ENCODE assay signal across 12 mouse cellular contexts in the genomic region with DNA sequence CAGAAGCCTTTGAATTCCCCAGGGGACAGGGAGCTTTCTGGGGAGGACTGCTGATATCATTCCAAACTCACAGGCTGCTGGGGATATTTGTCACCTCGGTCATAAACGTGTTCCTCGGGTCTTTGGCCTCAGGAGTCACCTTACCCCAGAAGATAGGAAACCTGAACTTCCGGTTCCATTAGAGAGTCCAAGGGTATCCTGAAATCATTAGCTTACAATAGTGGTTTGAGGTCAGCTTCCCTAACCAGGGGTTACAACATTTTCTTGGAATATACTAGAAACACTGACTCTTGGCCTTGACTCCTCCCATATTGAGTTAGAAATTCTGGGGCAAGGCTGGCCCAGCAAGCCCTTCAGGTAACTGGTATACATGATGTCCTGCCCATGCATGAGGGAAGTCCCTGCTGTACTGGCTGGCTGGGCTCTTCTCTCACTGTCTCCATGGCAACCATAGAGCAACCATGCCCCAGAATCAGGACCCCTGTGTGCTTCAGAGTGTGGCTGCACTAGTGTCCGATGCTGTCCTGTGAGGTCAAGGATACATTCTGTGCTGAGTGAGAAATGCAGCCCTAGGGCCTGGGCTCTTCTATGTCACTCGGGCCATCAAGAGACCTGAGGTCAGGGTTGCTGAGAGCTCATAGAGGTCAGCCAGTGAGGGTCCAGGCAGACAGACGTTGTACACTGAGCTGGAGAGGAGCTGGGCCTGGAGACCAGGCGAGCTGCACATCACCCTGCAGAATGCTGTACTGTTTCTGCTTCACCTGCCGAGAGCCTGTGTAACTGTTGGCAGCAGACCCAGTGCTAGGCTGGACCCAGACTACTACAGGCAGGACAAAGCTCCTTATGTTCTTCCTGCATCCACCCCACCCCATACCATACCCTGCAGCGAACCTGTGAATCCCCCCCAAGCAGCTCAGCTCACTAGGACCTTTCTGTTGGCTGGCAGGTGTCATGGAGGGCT. TPM values are rescaled to one million over a fixed set of nuclear protein-coding genes. Genes with fewer than 3 reads are reported as not detected.
A peak's percentile ranks its signal among the peaks of the same experiment; 100 is the strongest.
DNase-seq lines count a peak whose midpoint lies in the region; ATAC-seq and TF ChIP-seq lines count a peak whose summit lies in the region.
"Had no signal": no experiment of that assay in that cellular context is flagged by ENCODE, and none has a peak within 500 bp of the region (broad histone marks: within the 10 kb centered on the region; RNA-seq: fewer than 3 reads in every experiment).

No protein-coding gene starts in this region.

- no peak for TF ChIP-seq POLR2A in brain, embryonic 14.5 days (IDR thresholded peaks at IDR 0.05; ENCODE audit: borderline replicate concordance, extremely low read depth, insufficient read depth, insufficient read length, poor library complexity, severe bottlenecking)

- H3K27ac ChIP-seq in forebrain, embryonic 15.5 days (replicated peaks): no peak overlapping the region
- H3K27ac ChIP-seq in liver, embryonic 12.5 days: peak overlapping the region; percentile 65

- H3K27me3 ChIP-seq in forebrain, embryonic 15.5 days: no peaks in the 10 kb centered on the region
- no peaks in the 10 kb centered on the region for H3K27me3 ChIP-seq in liver, embryonic 12.5 days (replicated peaks)
- H3K27me3 ChIP-seq: CH12.LX had no signal

- 72% methylated on average over 10 of the region's 10 CpGs for WGBS in forebrain, embryonic 15.5 days
- WGBS in liver, embryonic 12.5 days (ENCODE audit: insufficient replicate concordance): 64% methylated on average over 10 of the region's 10 CpGs

- TF ChIP-seq CTCF in brain, embryonic 14.5 days (IDR thresholded peaks at IDR 0.05; ENCODE audit: borderline replicate concordance, extremely low read depth, insufficient read depth, insufficient read length): no peak

- H3K4me1 ChIP-seq in forebrain, embryonic 15.5 days: no peaks in the 10 kb centered on the region
- H3K4me1 ChIP-seq in liver, embryonic 12.5 days: peaks cover 37% of the 10 kb centered on the region

- H3K4me2 ChIP-seq in forebrain, embryonic 15.5 days (replicated peaks): no peak overlapping the region
- peak overlapping the region; percentile 61 for H3K4me2 ChIP-seq in liver, embryonic 12.5 days

- H3K36me3 ChIP-seq in forebrain, embryonic 15.5 days: no peaks in the 10 kb centered on the region
- H3K36me3 ChIP-seq in liver, embryonic 12.5 days: no peaks in the 10 kb centered on the region

- H3K4me3 ChIP-seq in forebrain, embryonic 15.5 days: no peak overlapping the region
- H3K4me3 ChIP-seq in liver, embryonic 12.5 days: peak overlapping the region; percentile 18; the same call in 1 of the 2 replicates

- peak; percentile 92 for DNase-seq in heart, adult 11 months
- no peak for DNase-seq in heart, postnatal 14 days
- peak; percentile 30 for DNase-seq in brain, embryonic 14.5 days (ENCODE audit: low read depth)
- no peak for DNase-seq in thymus, adult 18-20 months
- DNase-seq in urinary bladder, postnatal 4 days (ENCODE audit: low spot score in 2 of 2): no peak
- DNase-seq: right cerebral cortex, postnatal 14 days had no signal

- 0 out of 2 replicates have a peak, but pooled peaks have one; percentile 38 for ATAC-seq in forebrain, embryonic 15.5 days (replicated peaks)
- no peak for ATAC-seq in liver, embryonic 12.5 days
- ATAC-seq in CD4-positive, CD25-positive, alpha-beta regulatory T cell, adult 4 months: no peak
- ATAC-seq: lung, postnatal 0 days had no signal

- intact Hi-C loops in heart, postnatal 14 days (cut with DNase I): no loop called here

- no peaks in the 10 kb centered on the region for H3K9me3 ChIP-seq in forebrain, embryonic 15.5 days
- no peaks in the 10 kb centered on the region for H3K9me3 ChIP-seq in liver, embryonic 12.5 days (replicated peaks)

- H3K9ac ChIP-seq in forebrain, embryonic 15.5 days (replicated peaks): no peak overlapping the region
- 0 out of 2 replicates have a peak overlapping the region, but pooled peaks have one; percentile 36 for H3K9ac ChIP-seq in liver, embryonic 12.5 days

RNA-seq across cellular contexts. Expression of a gene that starts 10.9 kb away (rescaled TPM):
- under 1 TPM; 0.33 to 0.34 TPM for total RNA-seq in heart, postnatal 14 days (2021)
- 0.03 TPM in 2 replicates for polyA plus RNA-seq in brain, embryonic 14.5 days (2012; rRNA removed)
- not detected in 2 replicates for polyA plus RNA-seq in forebrain, embryonic 15.5 days (2015; fragmentation: Nextera tagmentation; extraction: Ambion mirVana)
- 0.49 and 0.51 TPM in 2 replicates for polyA plus RNA-seq in liver, embryonic 12.5 days (2016; fragmentation: Nextera tagmentation; extraction: Ambion mirVana)
- not detected for polyA plus RNA-seq in CD4-positive, CD25-positive, alpha-beta regulatory T cell, adult 4 months (2017; shearing (Covaris generic))
- total RNA-seq: layer of hippocampus, postnatal 10 days had no signal

Comparison
In these comparisons a context has a peak if more than half of its experiments do, and no peak if none do; other contexts are left out.
1. DNase-seq: peak in heart, adult 11 months (single experiment) and brain, embryonic 14.5 days (single experiment); none in heart, postnatal 14 days (0 of 2), thymus, adult 18-20 months (0 of 2) and urinary bladder, postnatal 4 days (0 of 2).